Mouse (Mus musculus): Measurements from ENCODE around the gene Snx27.

GRCm38 (mm10) chr3:94480291-94480884 is 102.1 kb downstream of the Snx27 start, which contains the start of gene Riiad1:
- TF ChIP-seq CTCF (IDR thresholded peaks at IDR 0.05; ENCODE audit: borderline replicate concordance, insufficient read depth, low read depth, low read length) (no peak), POLR2A (IDR thresholded peaks at IDR 0.05; ENCODE audit: borderline replicate concordance, insufficient read depth, low read length) (no peak)
